Mouse (Mus musculus): ENCODE results near the gene Nat8f2. TPM values are rescaled to one million over a fixed set of nuclear protein-coding genes. Genes with fewer than 3 reads are reported as not detected.
"Not testable (repeated sequence)": the region's sequence is repeated elsewhere in the genome, so short reads cannot be mapped to it uniquely, and the experiment has no call there.

Nat8f2 gene
- polyA plus RNA-seq, 1 experiment from 2014 or later: 0.01 TPM

- no peaks in the 10 kb centered on the region for H3K27me3 ChIP-seq
- ChIA-PET POLR2A (no interaction called here), CTCF (no interaction called here)
- TF ChIP-seq CTCF (IDR thresholded peaks at IDR 0.05): no peak
- in situ Hi-C loops (cut with MboI; ENCODE audit: low pct_unique_long_range_greater_than_20kb): no loop called here
- DNase-seq (ENCODE audit: low read depth, low spot score): no peak
- ATAC-seq: no peak
These were observed 33.3 kb upstream of the Nat8f2 start for GRCm38 (mm10) chr6:85902303-85902702.

DNA sequence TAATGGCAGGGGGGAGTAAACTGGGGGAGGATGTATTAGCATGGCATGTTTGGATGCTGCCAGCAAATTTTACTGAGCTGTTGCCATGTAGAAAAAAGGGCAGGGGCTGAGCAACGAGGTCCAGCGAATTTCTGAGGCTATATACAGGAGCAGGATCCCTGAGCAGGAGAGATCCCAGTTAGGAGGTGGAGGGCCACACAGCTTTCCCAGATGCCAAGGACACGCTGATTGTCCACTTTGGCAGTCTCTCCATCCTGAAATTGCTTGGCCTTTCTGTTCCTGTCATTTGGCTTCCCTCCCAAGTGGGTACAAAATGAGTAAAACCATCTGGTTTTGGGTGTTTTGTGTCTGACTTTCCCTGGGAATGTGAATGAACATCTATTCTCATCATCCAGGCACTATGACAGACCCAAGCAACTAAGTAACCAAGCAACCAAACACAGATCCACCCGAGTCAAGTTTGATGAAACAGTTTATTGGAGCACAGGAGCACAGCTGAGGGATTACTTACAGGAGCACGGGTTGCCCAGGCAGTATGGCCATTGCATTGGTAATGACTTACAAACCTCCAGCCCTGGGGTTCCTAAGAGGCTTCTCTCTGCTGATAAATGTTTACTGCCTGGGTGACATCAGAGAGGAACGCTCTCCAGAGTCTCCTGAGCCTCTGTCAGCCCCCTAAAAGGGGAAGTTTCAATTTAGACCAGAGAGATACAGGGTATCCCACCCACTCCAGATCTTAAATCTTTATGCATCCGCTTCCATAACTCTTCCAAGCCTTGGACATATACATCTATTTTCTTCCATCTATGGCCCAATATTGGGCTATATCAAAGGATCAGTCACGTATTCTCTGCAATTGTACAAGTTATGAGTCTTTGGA is 29.9 kb upstream of the Nat8f2 start:
- CTCF ChIA-PET; in situ Hi-C loops (cut with MboI; ENCODE audit: low pct_unique_long_range_greater_than_20kb); H3K27me3 ChIP-seq; POLR2A ChIA-PET; DNase-seq (ENCODE audit: low read depth, low spot score); ATAC-seq: not testable (repeated sequence)

- H3K27me3 ChIP-seq; POLR2A ChIA-PET; in situ Hi-C loops (cut with MboI; ENCODE audit: low pct_unique_long_range_greater_than_20kb); DNase-seq (ENCODE audit: low read depth, low spot score); ATAC-seq: not testable (repeated sequence)
- CTCF ChIA-PET: interaction anchor here (1.3 kb wide), 1 partner anchor 10 kb away, joined by 3 read pairs; no protein-coding TSS in a partner anchor
- TF ChIP-seq CTCF (IDR thresholded peaks at IDR 0.05): peak; percentile 50
These were observed 26.2 kb upstream of the Nat8f2 start for GRCm38 (mm10) chr6:85895061-85895648.

DNA sequence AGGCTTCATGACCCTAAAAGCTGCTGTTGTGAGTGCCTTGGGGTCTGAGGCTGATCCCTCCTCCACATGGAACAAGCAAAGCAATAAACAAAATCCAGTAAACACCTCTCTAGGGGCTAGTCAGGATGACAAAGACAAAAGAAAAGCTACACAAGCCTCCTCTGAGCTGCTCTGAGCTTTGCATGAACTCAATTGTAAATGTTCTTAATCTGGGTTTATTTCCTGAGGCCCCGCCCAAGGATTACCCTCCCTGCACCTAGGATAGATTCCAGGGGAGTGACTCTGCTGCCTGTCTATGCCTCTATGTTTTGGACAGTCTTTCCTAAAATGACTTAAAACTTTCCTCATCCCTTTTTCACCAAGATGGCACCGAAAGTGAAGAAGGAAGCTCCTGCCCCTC is 20.0 kb upstream of the Nat8f2 start:
- ChIA-PET CTCF (no interaction called here), POLR2A (no interaction called here)
- TF ChIP-seq CTCF (IDR thresholded peaks at IDR 0.05): no peak
- ATAC-seq (no peak), DNase-seq (ENCODE audit: low read depth, low spot score) (no peak)
- in situ Hi-C loops (cut with MboI; ENCODE audit: low pct_unique_long_range_greater_than_20kb): no loop called here
- peaks cover 32% of the 10 kb centered on the region for H3K27me3 ChIP-seq

GRCm38 (mm10) chr6:85884311-85884710 is 15.4 kb upstream of the Nat8f2 start:
- in situ Hi-C loops (cut with MboI; ENCODE audit: low pct_unique_long_range_greater_than_20kb): no loop called here
- H3K27me3 ChIP-seq: peaks cover 32% of the 10 kb centered on the region
- POLR2A ChIA-PET: no interaction called here
- DNase-seq (ENCODE audit: low read depth, low spot score) (no peak), ATAC-seq (no peak)
- CTCF ChIA-PET: no interaction called here
- no peak for TF ChIP-seq CTCF (IDR thresholded peaks at IDR 0.05)

DNA sequence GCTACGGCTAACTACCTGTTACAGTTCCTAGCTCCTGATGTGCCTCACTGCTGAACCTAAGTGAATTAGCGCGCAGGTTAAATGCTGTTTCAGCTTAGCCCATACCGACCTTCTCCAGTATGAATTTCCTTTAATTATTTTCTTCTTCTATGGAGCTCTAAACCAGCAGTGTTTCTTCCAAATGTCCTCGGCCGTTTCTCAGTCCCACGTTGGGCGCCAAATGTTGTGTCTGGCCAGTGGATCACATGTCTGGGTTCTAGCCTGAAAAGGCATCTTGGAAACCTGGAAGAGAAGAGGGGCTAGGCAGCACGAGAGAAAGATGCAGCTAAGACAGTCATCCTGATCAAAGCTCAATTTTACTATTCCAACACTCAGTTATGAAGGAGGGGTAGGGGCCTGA is 14.3 kb upstream of the Nat8f2 start:
- in situ Hi-C loops (cut with MboI; ENCODE audit: low pct_unique_long_range_greater_than_20kb): not testable (repeated sequence)

GRCm38 (mm10) chr6:85867726-85868690 is 950 bp downstream of the Nat8f2 start:
- H3K27me3 ChIP-seq: peaks cover 15% of the 10 kb centered on the region
- ATAC-seq (no peak), DNase-seq (ENCODE audit: low read depth, low spot score) (no peak)
- ChIA-PET POLR2A (no interaction called here), CTCF (no interaction called here)
- no peak for TF ChIP-seq CTCF (IDR thresholded peaks at IDR 0.05)
- in situ Hi-C loops (cut with MboI; ENCODE audit: low pct_unique_long_range_greater_than_20kb): no loop called here

More for the DNA sequence above, 14.3 kb upstream of the Nat8f2 start:
- DNase-seq (ENCODE audit: low read depth, low spot score); POLR2A ChIA-PET; CTCF ChIA-PET; ATAC-seq: not testable (repeated sequence)
- peaks cover 28% of the 10 kb centered on the region for H3K27me3 ChIP-seq

- H3K27me3 ChIP-seq: peaks cover 19% of the 10 kb centered on the region
- DNase-seq (ENCODE audit: low read depth, low spot score); ATAC-seq; CTCF ChIA-PET; POLR2A ChIA-PET; in situ Hi-C loops (cut with MboI; ENCODE audit: low pct_unique_long_range_greater_than_20kb): not testable (repeated sequence)
These were observed 2.0 kb downstream of the Nat8f2 start for GRCm38 (mm10) chr6:85866995-85867394.

- DNase-seq (ENCODE audit: low read depth, low spot score); CTCF ChIA-PET; ATAC-seq; POLR2A ChIA-PET; in situ Hi-C loops (cut with MboI; ENCODE audit: low pct_unique_long_range_greater_than_20kb): not testable (repeated sequence)
- peaks cover 19% of the 10 kb centered on the region for H3K27me3 ChIP-seq
These were observed 2.8 kb downstream of the Nat8f2 start for GRCm38 (mm10) chr6:85866166-85866565.

DNA sequence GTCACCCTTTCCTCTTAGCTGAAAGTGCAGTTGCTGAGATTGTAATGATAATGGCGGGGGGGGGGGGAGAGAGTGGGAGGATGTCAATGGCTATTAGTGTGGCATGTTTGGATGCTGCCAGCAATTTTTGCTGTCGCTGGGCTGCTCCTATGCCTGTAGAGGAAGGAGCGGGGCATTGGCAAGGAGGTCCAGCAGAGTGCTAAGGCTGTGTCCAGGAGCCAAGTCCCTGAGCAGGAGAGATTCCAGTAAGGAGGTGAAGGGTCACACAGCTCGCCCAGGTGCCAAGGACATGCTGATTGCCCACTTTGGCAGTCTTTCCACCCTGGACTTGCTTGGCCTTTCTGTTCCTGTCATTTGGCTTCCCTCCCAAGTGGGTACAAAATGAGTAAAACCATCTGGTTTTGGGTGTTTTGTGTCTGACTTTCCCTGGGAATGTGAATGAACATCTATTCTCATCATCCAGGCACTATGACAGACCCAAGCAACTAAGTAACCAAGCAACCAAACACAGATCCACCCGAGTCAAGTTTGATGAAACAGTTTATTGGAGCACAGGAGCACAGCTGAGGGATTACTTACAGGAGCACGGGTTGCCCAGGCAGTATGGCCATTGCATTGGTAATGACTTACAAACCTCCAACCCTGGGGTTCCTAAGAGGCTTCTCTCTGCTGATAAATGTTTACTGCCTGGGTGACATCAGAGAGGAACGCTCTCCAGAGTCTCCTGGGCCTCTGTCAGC is 3.9 kb downstream of the Nat8f2 start:
- ATAC-seq; DNase-seq (ENCODE audit: low read depth, low spot score); in situ Hi-C loops (cut with MboI; ENCODE audit: low pct_unique_long_range_greater_than_20kb); CTCF ChIA-PET; POLR2A ChIA-PET: not testable (repeated sequence)
- peaks cover 19% of the 10 kb centered on the region for H3K27me3 ChIP-seq
